Mouse (Mus musculus) layer of hippocampus, postnatal 25 days (tissue): ENCODE results near the gene Hist1h2bc. TPM values are rescaled to one million over a fixed set of nuclear protein-coding genes. Genes with fewer than 3 reads are reported as not detected.
A peak's percentile ranks its signal among the peaks of the same experiment; 100 is the strongest.
"Not testable (repeated sequence)": the region's sequence is repeated elsewhere in the genome, so short reads cannot be mapped to it uniquely, and the experiment has no call there.

Experiments
- DNase-seq, 2 experiments: peaks; one replicate each; pipeline ENCODE4 v3.0.0; 2022; ENCODE audit warnings: mixed read lengths in 2 of 2, low spot score in 1 of 2; ENCODE audit errors: extremely low spot score in 1 of 2
- total RNA-seq, 2 experiments: library from RNA; stranded (reverse); gene quantifications; 2 replicates each; pipeline ENCODE4 v1.2.3; 2021

Gene Hist1h2bc
- 10 to 100 TPM; 50.7 to 51.1 TPM for total RNA-seq

DNA sequence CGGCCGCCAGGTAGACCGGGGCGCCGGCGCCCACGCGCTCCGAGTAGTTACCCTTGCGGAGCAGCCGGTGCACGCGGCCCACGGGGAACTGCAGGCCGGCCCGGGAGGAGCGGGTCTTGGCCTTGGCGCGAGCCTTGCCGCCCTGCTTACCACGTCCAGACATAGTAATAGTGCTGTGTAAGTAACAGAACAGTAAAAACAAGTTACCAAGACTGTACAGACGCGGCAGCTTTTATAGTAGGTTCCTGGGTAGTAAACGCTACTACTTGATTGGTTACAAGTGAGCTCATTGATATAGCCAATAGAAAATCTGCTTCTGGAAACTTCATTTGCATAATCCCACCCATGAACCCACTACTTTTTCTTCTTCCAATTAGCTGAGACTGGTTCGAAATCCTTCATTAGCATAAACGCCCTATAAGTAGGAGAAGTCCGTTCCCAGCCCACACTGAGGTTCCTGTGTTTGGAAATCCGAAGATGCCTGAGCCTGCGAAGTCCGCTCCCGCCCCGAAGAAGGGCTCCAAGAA lies at the start of gene Hist1h2bc, which contains the start of gene Hist1h2ac:
Gene Hist1h2bc (plus strand): TSS at position 445 of the 527 bp plus-strand sequence.
Gene Hist1h2ac (minus strand): TSS at position 194 of the 527 bp plus-strand sequence.
- DNase-seq = peak; percentile 67 to 68

DNA sequence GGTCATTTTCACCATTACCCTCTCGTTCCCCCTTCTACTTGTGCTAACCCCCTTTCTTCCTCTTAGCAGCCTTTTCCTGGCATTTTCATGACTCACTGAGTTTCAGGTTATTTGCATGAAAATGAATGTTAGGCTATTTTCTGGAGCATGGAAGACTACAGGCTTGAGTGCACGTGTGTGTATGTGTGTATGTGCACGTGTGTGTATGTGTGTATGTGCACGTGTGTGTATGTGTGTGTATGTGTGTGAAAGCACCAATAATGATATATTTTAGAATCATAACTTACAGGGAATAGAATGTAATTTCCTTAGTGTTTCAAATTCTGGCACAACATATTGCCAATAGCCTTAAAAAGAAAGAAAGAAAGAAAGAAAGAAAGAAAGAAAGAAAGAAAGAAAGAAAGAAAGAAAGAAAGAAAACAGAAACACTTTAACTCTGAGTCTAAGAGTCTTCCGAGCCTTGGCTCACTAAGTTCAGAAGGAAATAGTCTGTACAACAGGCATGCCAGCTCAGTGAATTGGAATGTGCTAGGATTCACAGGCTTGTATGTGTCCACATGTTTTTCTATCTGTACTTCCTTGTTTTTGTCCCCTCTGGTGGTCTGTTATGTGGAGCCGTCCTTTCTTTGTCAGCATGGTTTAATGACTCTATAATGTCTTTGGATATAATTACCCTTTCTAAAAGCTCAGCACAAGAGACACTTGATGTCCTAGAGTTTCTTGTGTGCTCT lies 24.2 kb upstream of the Hist1h2bc start:
- no peak for DNase-seq

DNA sequence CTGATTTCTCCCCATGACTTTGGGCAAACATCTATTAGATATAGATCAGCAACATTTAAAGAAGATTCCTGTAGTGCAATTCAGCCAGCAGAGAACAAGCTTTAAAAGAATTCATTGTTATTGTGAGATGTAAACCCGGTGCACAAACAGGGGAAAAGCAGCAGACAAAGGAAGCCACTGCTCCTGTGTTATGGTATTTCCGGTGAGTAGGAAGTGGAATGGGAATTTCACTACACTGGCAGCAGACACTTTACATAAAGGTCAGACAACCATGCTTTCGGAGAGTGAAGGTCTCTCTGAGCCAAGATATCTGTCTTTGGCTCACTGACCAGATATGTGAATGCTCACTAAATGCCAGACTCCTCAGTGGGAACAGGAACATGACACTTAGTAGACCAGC lies 21.5 kb upstream of the Hist1h2bc start:
- no peak for DNase-seq

DNA sequence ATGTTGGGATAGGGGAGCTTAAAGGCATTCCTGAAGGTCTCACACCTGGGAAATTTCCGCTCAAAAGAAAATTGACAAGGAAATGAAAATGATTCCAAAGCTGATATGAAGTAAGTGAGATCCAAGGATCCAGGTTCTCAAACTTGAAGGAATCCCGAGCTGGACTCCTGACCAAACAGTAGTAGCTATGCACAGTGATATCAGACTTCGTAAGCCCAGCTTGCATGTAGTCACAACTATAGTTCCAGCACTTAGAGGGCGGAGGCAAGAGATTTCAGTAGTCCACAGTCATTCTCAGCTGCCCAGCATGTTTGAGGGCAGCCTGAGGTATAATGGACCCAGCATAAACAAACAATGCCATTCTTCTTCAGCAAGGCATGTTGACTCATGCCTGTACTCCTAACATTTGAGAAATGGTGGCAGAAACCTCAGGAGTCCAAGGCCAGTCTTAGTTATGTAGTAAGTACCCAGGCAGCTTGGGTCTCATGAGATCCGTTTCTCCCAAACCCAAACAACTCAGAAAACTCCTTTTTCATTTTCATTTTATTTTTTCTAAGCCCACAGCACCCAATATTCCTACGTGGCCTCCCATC lies 1.9 kb upstream of the Hist1h2bc start:
- DNase-seq = no peak

DNA sequence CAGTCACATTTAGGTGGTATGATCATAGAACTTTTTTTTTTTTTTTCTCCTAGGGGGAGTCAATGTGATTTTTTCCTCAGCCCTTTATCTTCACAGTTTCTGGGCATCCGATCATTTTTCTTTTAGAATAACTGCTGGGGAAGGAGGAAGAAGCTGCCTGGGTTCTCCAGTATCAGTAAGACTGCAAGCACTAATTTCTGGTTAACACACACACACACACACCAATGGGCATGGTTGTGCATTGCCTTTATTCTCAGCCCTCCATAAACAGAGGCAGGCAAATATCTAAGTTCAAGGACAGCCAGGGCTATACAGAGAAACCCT lies 1.4 kb upstream of the Hist1h2bc start:
- DNase-seq = no peak

DNA sequence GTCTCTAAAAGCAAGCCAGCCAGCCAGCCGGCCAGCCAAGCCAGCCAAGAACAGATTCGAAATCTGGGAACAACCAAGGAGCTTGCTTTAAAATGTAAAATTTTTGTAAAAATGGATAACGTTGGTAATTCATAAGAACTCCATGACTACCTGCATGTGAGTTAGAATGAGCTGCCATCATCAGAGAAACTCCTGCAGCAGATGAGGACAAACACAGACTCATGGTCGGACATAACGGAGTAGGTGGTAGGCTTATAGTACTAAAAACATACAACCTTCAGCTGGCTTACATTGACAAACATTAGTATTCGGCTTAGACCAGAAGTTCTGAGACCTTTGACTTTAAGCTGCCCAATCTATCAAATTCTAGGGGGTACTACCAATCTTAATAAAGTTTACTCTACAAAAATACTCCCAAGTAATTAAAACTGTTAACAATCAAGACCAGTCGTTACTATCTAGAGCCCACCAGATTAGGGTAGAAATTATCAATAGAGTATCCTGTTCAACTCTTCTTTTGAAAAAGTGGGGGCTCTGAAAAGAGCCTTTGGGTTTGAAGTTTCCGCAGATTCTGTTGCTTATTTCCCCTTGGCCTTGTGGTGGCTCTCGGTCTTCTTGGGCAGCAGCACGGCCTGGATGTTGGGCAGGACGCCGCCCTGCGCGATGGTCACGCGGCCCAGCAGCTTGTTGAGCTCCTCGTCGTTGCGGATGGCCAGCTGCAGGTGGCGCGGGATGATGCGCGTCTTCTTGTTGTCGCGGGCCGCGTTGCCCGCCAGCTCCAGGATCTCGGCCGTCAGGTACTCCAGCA lies 848 bp upstream of the Hist1h2bc start:
- not testable (repeated sequence) for DNase-seq

DNA sequence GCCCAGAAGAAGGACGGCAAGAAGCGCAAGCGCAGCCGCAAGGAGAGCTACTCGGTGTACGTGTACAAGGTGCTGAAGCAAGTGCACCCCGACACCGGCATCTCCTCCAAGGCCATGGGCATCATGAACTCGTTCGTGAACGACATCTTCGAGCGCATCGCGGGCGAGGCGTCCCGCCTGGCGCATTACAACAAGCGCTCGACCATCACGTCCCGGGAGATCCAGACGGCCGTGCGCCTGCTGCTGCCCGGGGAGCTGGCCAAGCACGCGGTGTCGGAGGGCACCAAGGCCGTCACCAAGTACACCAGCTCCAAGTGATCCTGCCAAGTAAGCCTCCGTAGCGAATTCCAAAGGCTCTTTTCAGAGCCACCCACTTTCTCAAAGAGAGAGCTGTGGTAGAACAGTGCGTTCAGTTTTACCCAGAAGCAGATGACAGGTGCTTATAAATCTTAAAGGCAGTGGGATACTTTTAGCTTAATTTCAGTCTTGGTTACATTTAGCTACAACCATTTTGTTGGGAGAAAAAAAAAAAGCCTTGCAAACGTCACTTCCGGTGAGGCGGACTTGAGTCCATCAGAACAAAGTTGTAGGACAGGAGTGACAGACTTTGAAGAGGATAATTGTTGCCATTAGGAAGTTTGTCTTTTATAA lies 421 bp downstream of the Hist1h2bc start:
- DNase-seq = not testable (repeated sequence)

DNA sequence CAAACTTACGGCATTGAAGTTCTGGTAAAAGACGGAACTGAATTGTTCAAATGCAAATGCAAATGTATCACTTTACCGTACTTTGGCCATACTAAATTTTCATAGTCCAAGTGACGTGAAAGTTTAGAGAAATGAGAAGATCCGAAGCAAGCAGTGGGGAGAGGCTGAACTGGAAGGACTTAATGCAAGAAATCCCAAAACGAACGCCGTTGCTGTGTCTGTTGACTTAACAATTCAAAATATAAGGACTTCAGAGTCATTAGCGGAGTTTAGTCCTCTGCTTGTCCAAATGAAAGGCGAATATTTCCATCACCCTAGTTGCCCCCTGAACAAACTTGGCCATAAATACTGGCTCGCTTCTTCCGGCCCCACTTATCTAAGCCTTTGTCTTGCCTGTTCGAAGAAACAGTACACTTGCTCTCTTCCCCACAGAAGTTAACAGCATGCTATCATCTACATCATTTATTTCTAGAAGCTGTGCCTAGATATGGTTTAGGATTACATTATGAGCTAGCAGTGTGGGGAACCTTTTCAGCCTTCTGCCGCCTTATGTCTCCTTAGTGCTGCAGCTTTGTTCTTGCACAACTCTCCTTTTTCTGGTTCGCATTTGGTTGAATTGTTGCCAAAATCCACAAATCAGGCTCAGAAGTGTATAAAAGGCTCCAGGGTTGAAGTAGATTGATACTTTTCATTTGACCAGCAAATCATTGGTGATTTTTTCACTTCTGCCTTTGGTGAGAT lies 1.3 kb downstream of the Hist1h2bc start:
- DNase-seq = no peak

DNA sequence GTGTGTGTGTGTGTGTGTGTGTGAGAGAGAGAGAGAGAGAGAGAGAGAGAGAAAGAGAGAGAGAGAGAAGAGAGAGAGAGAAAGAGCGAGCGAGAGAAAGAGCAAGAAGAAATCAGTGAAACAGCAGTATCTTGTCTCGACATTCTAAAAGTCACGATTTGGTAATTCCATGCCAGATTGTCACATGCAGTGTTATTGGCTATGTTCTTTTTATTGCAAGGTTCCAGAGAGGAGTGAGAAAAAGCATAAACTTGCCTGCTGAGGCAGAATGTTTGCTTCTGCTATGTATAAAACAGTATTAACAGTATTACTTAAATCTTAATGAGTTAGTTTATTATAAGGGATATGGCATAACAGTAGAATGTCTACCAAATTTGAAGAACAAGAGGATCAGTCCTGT lies 2.0 kb downstream of the Hist1h2bc start:
- no peak for DNase-seq

DNA sequence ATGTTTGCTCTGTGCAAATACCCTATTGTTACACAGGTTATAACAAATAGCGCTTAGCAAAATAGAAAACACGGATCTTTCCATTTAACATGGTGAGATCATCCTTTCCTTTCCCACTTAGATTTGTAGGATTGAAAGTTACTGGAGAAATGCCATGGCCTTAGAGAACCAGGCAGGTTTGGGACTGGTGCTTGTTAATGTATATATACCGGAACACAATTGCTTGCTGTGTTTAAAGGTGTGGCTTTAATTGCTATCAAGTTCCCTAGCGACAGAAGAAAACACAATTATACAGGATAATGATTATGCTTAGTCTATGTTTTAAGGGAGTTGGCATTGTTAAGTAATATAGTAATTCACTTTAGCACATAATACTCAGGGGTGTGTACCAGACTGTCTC lies 3.2 kb downstream of the Hist1h2bc start:
- DNase-seq = no peak

DNA sequence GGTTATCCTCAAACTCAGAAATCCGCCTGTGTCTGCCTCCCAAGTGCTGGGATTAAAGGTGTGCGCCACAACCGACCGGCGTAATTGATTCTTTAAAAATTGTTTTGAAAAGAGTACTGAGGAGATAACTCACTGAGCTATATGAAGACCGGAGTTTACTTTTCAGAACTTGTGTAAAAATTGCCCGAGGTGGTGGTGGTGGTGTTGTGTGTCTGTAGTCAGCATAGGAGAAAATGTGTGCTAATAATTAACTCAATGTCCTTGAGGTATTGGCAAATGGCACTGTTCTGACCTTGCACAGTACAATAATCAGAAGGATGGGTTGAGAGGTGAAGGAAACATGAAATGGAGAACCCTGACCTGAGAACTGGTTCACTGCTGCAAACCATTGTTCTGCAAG lies 3.9 kb downstream of the Hist1h2bc start:
- no peak for DNase-seq

DNA sequence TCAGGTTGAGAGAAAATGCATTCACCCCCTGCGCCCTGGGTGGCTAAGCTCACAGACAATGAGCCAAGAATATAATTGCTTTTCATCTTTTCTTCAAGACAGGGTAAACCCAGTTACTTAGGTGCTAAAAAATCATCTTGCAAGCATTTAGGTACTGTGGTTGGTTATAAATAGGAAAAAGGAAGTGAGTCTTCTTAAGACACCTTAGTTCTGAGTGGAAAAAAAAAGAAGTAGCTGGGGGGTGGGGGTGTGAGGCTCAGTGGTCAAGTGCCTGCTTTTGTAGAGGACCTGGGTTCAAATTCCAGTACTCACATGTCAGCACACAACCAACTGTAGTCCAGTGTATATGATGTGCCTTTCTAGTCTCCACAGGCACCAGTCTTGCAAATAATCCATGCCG lies 5.0 kb downstream of the Hist1h2bc start:
- DNase-seq = no peak

DNA sequence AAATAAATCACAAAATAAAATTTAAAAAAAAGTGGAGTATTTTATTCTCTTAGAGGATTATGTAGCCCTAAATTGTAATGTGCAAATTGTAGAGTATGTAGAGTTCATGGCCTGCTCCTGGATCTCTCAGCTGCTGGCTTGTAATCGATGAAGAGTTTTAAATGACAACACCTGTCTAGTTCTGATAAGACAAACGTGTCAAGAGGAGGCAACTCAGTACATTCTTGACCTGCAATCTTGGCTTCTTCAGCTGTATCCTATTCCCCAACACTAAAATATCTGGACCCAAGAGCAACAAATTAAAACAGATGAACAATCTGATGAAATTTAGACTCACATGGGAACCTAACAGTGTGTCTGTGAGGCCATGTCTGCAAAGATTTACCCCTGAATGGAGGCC lies 5.5 kb downstream of the Hist1h2bc start:
- no peak for DNase-seq

DNA sequence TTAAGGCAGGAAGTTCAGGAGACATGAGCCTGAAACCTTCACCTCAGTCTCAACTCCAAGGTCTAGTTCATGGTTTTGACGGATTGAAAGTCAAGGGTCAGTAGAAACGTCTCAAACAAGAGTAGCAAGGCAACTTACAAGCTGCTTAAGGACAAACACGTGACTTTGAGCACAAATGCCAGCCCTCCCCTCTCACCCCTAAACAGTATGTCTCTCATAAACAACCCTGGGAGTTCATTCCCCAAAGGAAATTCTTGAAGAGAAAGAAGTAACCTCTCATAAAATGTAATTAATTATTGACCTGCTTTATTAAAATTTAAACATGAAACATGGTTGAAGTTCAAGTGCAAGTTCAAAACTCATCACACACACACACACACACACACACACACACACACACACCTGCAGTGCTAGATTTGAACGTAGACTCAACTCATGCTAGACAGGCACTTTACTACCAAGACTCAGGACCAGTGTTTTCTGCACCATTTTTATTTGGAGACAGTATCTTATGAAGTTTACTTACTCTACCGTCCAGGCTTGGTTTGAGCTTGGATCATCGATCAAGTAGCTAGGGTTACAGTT lies 9.9 kb downstream of the Hist1h2bc start:
- DNase-seq = no peak

DNA sequence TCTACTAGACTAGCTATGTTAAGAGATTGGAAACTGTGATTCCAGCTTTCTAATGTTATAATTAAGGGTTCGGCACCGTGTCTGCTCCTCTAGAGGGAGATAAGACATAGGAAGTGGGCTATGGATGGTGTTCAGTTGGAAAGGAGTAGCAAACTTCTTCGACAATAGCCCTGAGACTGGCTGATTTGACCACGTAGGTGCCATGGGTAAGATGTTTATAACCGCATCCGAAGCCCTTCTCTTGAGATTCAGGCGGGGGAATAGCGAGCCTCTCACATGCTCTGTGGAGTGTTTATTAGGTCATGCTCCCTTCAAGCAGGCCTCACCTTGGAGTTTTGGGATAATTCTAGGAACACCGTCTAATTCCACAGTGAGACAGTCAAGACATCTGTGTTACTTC lies 11.0 kb downstream of the Hist1h2bc start:
- DNase-seq = no peak

DNA sequence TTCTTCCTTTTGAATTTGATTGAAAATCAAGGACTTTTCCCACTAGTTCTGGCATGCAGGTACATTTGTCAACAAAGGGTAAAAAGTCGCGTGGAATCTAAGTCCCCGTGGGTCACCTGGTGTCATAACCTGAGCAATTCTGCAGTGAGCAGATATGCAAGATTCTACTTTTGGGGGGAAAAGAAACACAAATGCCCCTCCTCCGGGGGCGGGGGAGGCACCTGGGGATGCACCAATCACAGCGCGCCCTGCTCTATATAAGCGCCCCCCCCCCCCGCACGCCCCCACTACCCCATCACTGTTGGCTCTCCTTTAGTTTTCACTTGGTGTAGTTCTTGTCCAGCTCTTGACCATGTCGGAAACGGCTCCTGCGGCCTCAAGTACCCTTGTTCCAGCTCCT lies 11.5 kb downstream of the Hist1h2bc start, which contains the start of gene Hist1h1t:
Gene Hist1h1t (plus strand): TSS at position 301 of the 400 bp plus-strand sequence.
- no peak for DNase-seq

DNA sequence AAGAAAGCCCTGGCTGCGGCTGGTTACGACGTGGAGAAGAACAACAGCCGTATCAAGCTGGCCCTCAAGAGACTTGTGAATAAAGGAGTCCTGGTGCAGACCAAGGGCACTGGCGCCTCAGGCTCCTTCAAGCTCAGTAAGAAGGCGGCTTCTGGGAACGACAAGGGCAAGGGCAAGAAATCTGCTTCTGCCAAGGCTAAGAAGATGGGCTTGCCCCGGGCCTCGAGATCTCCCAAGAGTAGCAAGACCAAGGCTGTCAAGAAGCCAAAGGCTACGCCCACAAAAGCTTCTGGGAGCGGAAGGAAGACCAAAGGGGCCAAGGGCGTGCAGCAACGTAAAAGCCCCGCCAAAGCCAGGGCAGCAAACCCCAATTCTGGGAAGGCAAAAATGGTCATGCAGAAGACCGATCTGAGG lies 12.1 kb downstream of the Hist1h2bc start:
- no peak for DNase-seq

DNA sequence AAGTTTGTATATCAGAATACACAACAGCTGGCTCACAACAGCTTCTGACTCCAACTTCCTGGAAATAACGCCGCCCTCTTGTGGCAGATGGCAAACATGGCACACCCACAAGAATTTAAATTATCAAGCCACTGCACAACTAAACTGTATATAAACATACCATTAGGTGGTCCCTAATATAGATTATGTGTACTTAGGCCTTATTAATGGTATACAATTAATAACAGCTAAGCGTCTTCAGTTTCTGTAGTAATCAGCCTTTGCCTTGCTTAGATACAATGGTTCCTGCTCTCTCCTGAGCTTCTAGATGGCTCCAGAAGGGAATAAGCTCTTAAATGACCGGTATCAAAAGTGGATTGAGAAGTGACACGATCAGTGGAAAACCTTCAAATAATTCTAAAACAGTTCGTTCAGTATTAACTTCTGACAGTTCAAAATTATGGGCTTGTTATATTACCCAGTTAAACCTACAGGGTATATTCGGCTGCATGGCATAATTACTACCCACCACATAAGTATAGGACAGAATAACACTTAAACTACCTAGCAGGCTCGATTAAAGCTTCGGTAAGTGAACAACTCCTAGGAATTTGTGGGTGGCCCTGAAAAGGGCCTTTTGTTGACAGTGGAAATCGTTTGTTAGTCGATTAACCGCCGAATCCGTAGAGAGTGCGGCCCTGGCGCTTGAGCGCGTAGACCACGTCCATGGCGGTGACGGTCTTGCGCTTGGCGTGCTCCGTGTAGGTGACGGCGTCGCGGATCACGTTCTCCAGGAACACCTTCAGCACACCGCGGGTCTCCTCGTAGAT lies 13.7 kb downstream of the Hist1h2bc start:
- peak in 1 of 2 experiments; percentile 52 for DNase-seq

DNA sequence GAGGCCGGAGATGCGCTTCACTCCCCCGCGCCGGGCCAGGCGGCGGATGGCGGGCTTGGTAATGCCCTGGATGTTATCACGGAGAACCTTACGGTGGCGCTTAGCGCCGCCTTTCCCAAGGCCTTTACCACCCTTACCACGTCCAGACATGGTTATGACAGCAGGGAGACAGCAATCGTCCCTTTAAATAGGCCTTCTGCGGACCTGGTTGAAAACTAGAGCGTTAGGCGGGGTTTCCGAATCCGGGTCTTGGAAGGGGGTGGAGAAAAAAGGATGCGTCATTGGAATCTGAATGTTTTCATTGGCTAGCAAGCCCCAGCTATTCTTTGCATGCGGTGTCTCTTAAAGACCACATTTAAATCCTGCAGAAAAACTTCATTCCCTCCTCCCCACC lies 14.3 kb downstream of the Hist1h2bc start, which contains the start of gene Hist1h4c:
Gene Hist1h4c (minus strand): TSS at position 155 of the 394 bp plus-strand sequence.
- peak; percentile 98 to 99 for DNase-seq
